In the genomic region with DNA sequence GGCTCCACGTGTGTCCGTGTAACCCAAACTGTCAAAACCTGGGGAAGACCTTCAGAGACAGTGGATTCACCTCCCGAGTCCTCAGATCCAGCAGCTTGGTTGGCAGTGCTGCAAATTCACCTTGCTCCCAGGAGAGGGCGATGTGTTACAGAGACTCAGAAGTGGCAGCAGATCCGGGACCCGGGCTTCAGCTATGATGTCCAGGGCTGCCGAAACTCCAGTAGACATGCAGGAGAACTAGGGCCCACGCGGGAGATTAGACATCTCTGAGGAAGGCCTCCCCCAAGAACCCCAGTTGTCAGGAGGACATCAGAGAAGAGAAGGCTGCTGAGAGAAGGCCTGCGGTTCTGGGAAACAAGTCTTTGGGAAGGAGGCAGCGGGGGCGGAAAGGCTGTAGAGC, we compare ENCODE assay signal across 8 mouse cellular contexts. TPM values are rescaled to one million over a fixed set of nuclear protein-coding genes. Genes with fewer than 3 reads are reported as not detected.
DNase-seq lines count a peak whose midpoint lies in the region; ATAC-seq lines count a peak whose summit lies in the region.

No protein-coding gene starts in this region.

- H3K27ac ChIP-seq in limb, embryonic 11.5 days (replicated peaks; ENCODE audit: low read depth, low read length): no peak overlapping the region
- H3K27ac ChIP-seq in neural tube, embryonic 12.5 days: no peak overlapping the region

- H3K4me1 ChIP-seq in limb, embryonic 11.5 days (ENCODE audit: control insufficient read depth, insufficient read depth, low read length): no peaks in the 10 kb centered on the region
- H3K4me1 ChIP-seq in neural tube, embryonic 12.5 days: peaks cover 35% of the 10 kb centered on the region

- ATAC-seq in limb, embryonic 11.5 days (ENCODE audit: insufficient number of reproducible peaks, low FRiP score, low TSS enrichment, low read depth): no peak
- ATAC-seq in neural tube, embryonic 12.5 days (ENCODE audit: low FRiP score, low read depth): no peak

- WGBS in limb, embryonic 11.5 days: 20% methylated on average over 12 of the region's 12 CpGs
- 23% methylated on average over 12 of the region's 12 CpGs for WGBS in neural tube, embryonic 12.5 days

- no peak overlapping the region; the same call in 1 of the 2 replicates for H3K9ac ChIP-seq in limb, embryonic 11.5 days (ENCODE audit: low read length)
- 0 out of 2 replicates have a peak overlapping the region, but pooled peaks have one; percentile 26 for H3K9ac ChIP-seq in neural tube, embryonic 12.5 days

- DNase-seq in A20 (ENCODE audit: low read depth, low spot score) (peak; percentile 55), ZHBTc4 (ENCODE audit: low read depth, low spot score) (peak; percentile 81)
- peak; percentile 88 to 90 for DNase-seq in cerebellum, postnatal 25 days
- peak; percentile 76 to 85 for DNase-seq in frontal cortex, postnatal 36 days (ENCODE audit: low spot score in 2 of 2)
- peak; percentile 51 to 74 for DNase-seq in kidney, adult 8-10 months
- peak; percentile 72 for DNase-seq in limb, embryonic 11.5 days (ENCODE audit: low spot score)
- DNase-seq in urinary bladder, postnatal 4 days (ENCODE audit: low spot score in 2 of 2): peak; percentile 60 to 72

- H3K4me3 ChIP-seq in limb, embryonic 11.5 days (ENCODE audit: low read depth, low read length): no peak overlapping the region
- H3K4me3 ChIP-seq in neural tube, embryonic 12.5 days: no peak overlapping the region

- peaks cover 40% of the 10 kb centered on the region for H3K27me3 ChIP-seq in limb, embryonic 11.5 days (ENCODE audit: control insufficient read depth, insufficient read depth, low read length)
- H3K27me3 ChIP-seq in neural tube, embryonic 12.5 days (replicated peaks): peaks cover 13% of the 10 kb centered on the region

- H3K4me2 ChIP-seq in limb, embryonic 11.5 days (ENCODE audit: low read depth, severe bottlenecking): no peak overlapping the region
- H3K4me2 ChIP-seq in neural tube, embryonic 12.5 days (replicated peaks): 0 out of 2 replicates have a peak overlapping the region, but pooled peaks have one; percentile 14

- no peaks in the 10 kb centered on the region for H3K9me3 ChIP-seq in limb, embryonic 11.5 days (ENCODE audit: control insufficient read depth, low read length)
- no peaks in the 10 kb centered on the region for H3K9me3 ChIP-seq in neural tube, embryonic 12.5 days

- H3K36me3 ChIP-seq in limb, embryonic 11.5 days (ENCODE audit: control insufficient read depth, insufficient read depth, low read length): no peaks in the 10 kb centered on the region
- no peaks in the 10 kb centered on the region for H3K36me3 ChIP-seq in neural tube, embryonic 12.5 days

RNA-seq across cellular contexts. Expression of a gene that starts 50.7 kb away (rescaled TPM):
- polyA plus RNA-seq in limb, embryonic 11.5 days (2014; fragmentation: Nextera tagmentation; extraction: Ambion mirVana): not detected in 2 replicates
- polyA plus RNA-seq in neural tube, embryonic 12.5 days (2016; fragmentation: Nextera tagmentation; extraction: Ambion mirVana): not detected in 2 replicates
